9 mouse cellular contexts compared by ENCODE assay signal in genomic region chr11:62601732-62602618, GRCm38 (mm10). TPM values are rescaled to one million over a fixed set of nuclear protein-coding genes. Genes with fewer than 3 reads are reported as not detected.
DNase-seq lines count a peak whose midpoint lies in the region; ATAC-seq and TF ChIP-seq lines count a peak whose summit lies in the region.
"Had no signal": no experiment of that assay in that cellular context is flagged by ENCODE, and none has a peak within 500 bp of the region (broad histone marks: within the 10 kb centered on the region; RNA-seq: fewer than 3 reads in every experiment).

No protein-coding gene starts in this region.

- 14% methylated on average over 17 of the region's 17 CpGs for WGBS in heart, embryonic 10.5 days
- 14% methylated on average over 17 of the region's 17 CpGs for WGBS in forebrain, embryonic 12.5 days
- 12% methylated on average over 17 of the region's 17 CpGs for WGBS in liver, embryonic 15.5 days (ENCODE audit: insufficient replicate concordance)

- H3K4me3 ChIP-seq in heart, embryonic 10.5 days = peak overlapping the region; percentile 83
- peak overlapping the region; percentile 28 to 68 (median 41) for H3K4me3 ChIP-seq in CH12.LX (replicated peaks in 1 of 3; ENCODE audit: low read depth in 2 of 3, low read length in 2 of 3, poor library complexity in 1 of 3)
- peak overlapping the region; percentile 86 for H3K4me3 ChIP-seq in forebrain, embryonic 12.5 days (replicated peaks)
- peak overlapping the region; percentile 87 for H3K4me3 ChIP-seq in liver, embryonic 15.5 days (replicated peaks)

- no peak for TF ChIP-seq CTCF in CH12.LX (conservative IDR thresholded peaks at IDR 0.05 in 1 of 2, IDR thresholded peaks at IDR 0.05 in 1 of 2; ENCODE audit: low read depth in 2 of 2, low read length in 2 of 2)

- peak overlapping the region; percentile 68 for H3K4me2 ChIP-seq in CH12.LX (ENCODE audit: insufficient read depth, low read depth, poor library complexity, severe bottlenecking)
- H3K4me2 ChIP-seq in forebrain, embryonic 12.5 days = peak overlapping the region; percentile 67
- peak overlapping the region; percentile 76 for H3K4me2 ChIP-seq in liver, embryonic 15.5 days

- H3K79me2 ChIP-seq in CH12.LX (replicated peaks; ENCODE audit: control insufficient read depth, extremely low read depth, insufficient read depth, poor library complexity, severe bottlenecking) = peaks cover 28% of the 10 kb centered on the region

- H3K27me3 ChIP-seq in heart, embryonic 10.5 days (ENCODE audit: insufficient read depth, poor library complexity, severe bottlenecking) = no peaks in the 10 kb centered on the region
- no peaks in the 10 kb centered on the region for H3K27me3 ChIP-seq in CH12.LX (replicated peaks)
- no peaks in the 10 kb centered on the region for H3K27me3 ChIP-seq in forebrain, embryonic 12.5 days
- no peaks in the 10 kb centered on the region for H3K27me3 ChIP-seq in liver, embryonic 15.5 days
- H3K27me3 ChIP-seq: Patski had no signal

- no peaks in the 10 kb centered on the region for H3K9me3 ChIP-seq in heart, embryonic 10.5 days
- H3K9me3 ChIP-seq in CH12.LX (replicated peaks; ENCODE audit: low read length) = no peaks in the 10 kb centered on the region
- no peaks in the 10 kb centered on the region for H3K9me3 ChIP-seq in forebrain, embryonic 12.5 days
- no peaks in the 10 kb centered on the region for H3K9me3 ChIP-seq in liver, embryonic 15.5 days (replicated peaks)

- dilution Hi-C loops in CH12.LX (cut with MboI; ENCODE audit: extremely low pct_ligation_motif_present, extremely low pct_unique_long_range_greater_than_20kb, low sequenced_read_pairs) = no loop called here

- peak overlapping the region; percentile 75 for H3K9ac ChIP-seq in CH12.LX (ENCODE audit: insufficient read depth, low read depth)
- H3K9ac ChIP-seq in forebrain, embryonic 12.5 days = peak overlapping the region; percentile 97
- peak overlapping the region; percentile 40 for H3K9ac ChIP-seq in liver, embryonic 15.5 days

- ATAC-seq in forebrain, embryonic 12.5 days (ENCODE audit: low FRiP score) = no peak; the same call in none of the 2 replicates
- ATAC-seq in liver, embryonic 15.5 days (ENCODE audit: insufficient read depth) = peak; percentile 2; the same call in 1 of the 2 replicates

- no peak for TF ChIP-seq RAD21 in CH12.LX (IDR thresholded peaks at IDR 0.05; ENCODE audit: low read depth, low read length)

- H3K27ac ChIP-seq in heart, embryonic 10.5 days = peak overlapping the region; percentile 98
- H3K27ac ChIP-seq in CH12.LX (ENCODE audit: insufficient read depth, low read depth) = peak overlapping the region; percentile 51; the same call in 1 of the 2 replicates
- H3K27ac ChIP-seq in forebrain, embryonic 12.5 days = peak overlapping the region; percentile 95
- H3K27ac ChIP-seq in liver, embryonic 15.5 days (replicated peaks) = peak overlapping the region; percentile 95

- TF ChIP-seq POLR2A in CH12.LX (IDR thresholded peaks at IDR 0.05; ENCODE audit: low read depth, low read length) = no peak; the same call in 1 of the 2 replicates

- DNase-seq in heart, embryonic 10.5 days (ENCODE audit: low spot score) = no peak
- DNase-seq in heart, postnatal 4 days = no peak
- peak; percentile 48 for DNase-seq in CH12.LX (ENCODE audit: extremely low read depth)
- DNase-seq in thymus, postnatal 4 days = no peak
- no peak for DNase-seq in layer of hippocampus, adult 18-20 months (ENCODE audit: low spot score in 2 of 2)
- no peak for DNase-seq in kidney, adult 8-10 months

- in situ Hi-C loops in CH12.LX (cut with MboI; ENCODE audit: low pct_ligation_motif_present, low pct_unique_long_range_greater_than_20kb, low sequenced_read_pairs) = no loop called here

- peaks cover 39% of the 10 kb centered on the region for H3K36me3 ChIP-seq in heart, embryonic 10.5 days
- H3K36me3 ChIP-seq in CH12.LX (replicated peaks in 1 of 2; ENCODE audit: control insufficient read depth in 1 of 2, insufficient read depth in 1 of 2, low read length in 1 of 2) = peaks cover 68 to 81% of the 10 kb centered on the region in 2 experiments
- peaks cover 32% of the 10 kb centered on the region for H3K36me3 ChIP-seq in forebrain, embryonic 12.5 days (replicated peaks)
- peaks cover 34% of the 10 kb centered on the region for H3K36me3 ChIP-seq in liver, embryonic 15.5 days (replicated peaks)

- no peak; the same call in 1 of the 2 replicates for TF ChIP-seq EP300 in CH12.LX (IDR thresholded peaks at IDR 0.05; ENCODE audit: low read length)

- H3K4me1 ChIP-seq in heart, embryonic 10.5 days = peaks cover 37% of the 10 kb centered on the region
- H3K4me1 ChIP-seq in CH12.LX (ENCODE audit: control insufficient read depth in 1 of 2, insufficient read depth in 2 of 2) = peaks cover 14 to 49% of the 10 kb centered on the region in 2 experiments
- H3K4me1 ChIP-seq in forebrain, embryonic 12.5 days = peaks cover 48% of the 10 kb centered on the region
- peaks cover 35% of the 10 kb centered on the region for H3K4me1 ChIP-seq in liver, embryonic 15.5 days (replicated peaks)

TF ChIP-seq in CH12.LX, 34 proteins besides CTCF, POLR2A, EP300 and RAD21:
- no peak for TF ChIP-seq HCFC1 (IDR thresholded peaks at IDR 0.05; ENCODE audit: low read depth, low read length)
- no peak for TF ChIP-seq USF2 (conservative IDR thresholded peaks at IDR 0.05; ENCODE audit: low read depth, low read length)
- no peak for TF ChIP-seq ZKSCAN1 (IDR thresholded peaks at IDR 0.05; ENCODE audit: borderline replicate concordance, low read depth, low read length)
- no peak for TF ChIP-seq KAT2A (IDR thresholded peaks at IDR 0.05; ENCODE audit: insufficient replicate concordance, low read length)
- no peak for TF ChIP-seq JUN (IDR thresholded peaks at IDR 0.05; ENCODE audit: insufficient read depth, low read depth, low read length)
- no peak for TF ChIP-seq SMC3 (IDR thresholded peaks at IDR 0.05; ENCODE audit: low read depth, low read length)
- TF ChIP-seq ZNF384 (IDR thresholded peaks at IDR 0.05; ENCODE audit: low read depth, low read length) = peak; percentile 92
- TF ChIP-seq JUND (conservative IDR thresholded peaks at IDR 0.05; ENCODE audit: low read depth, low read length) = peak; percentile 6; the same call in 1 of the 2 replicates
- TF ChIP-seq RCOR1 (conservative IDR thresholded peaks at IDR 0.05; ENCODE audit: low read depth, low read length) = no peak
- TF ChIP-seq ETS1 (conservative IDR thresholded peaks at IDR 0.05; ENCODE audit: low read depth, low read length) = no peak; the same call in 1 of the 2 replicates
- 0 out of 2 replicates have a peak, but pooled peaks have one; percentile 33 for TF ChIP-seq TBP (conservative IDR thresholded peaks at IDR 0.05; ENCODE audit: low read depth, low read length)
- no peak for TF ChIP-seq PAX5 (IDR thresholded peaks at IDR 0.05; ENCODE audit: low read length)
- peak; percentile 58; the same call in 1 of the 2 replicates for TF ChIP-seq CHD2 (IDR thresholded peaks at IDR 0.05; ENCODE audit: low read length)
- TF ChIP-seq GABPA (IDR thresholded peaks at IDR 0.05; ENCODE audit: insufficient replicate concordance, low read depth, low read length) = no peak
- no peak for TF ChIP-seq NRF1 (IDR thresholded peaks at IDR 0.05; ENCODE audit: low read depth, low read length)

RNA-seq across cellular contexts. Expression of gene Trpv2, which starts 27.7 kb away (rescaled TPM):
- 4.2 and 5.9 TPM in 2 replicates for polyA plus RNA-seq in heart, embryonic 10.5 days (2016; fragmentation: Nextera tagmentation; extraction: Ambion mirVana)
- total RNA-seq in heart, postnatal 4 days (2021) = 1 to 10 TPM; 3.0 to 3.2 TPM
- total RNA-seq in CH12.LX (2012; rRNA removed) (58.7 and 59.3 TPM in 2 replicates), CH12.LX (2014; rRNA removed) (36.0 and 39.2 TPM in 2 replicates)
- 42.3 and 46.2 TPM in 2 replicates for polyA plus RNA-seq in CH12.LX (2012; ENCODE audit: insufficient read length, low read depth)
- polyA plus RNA-seq in forebrain, embryonic 12.5 days (2016; fragmentation: Nextera tagmentation; extraction: Ambion mirVana) = 6.4 and 7.3 TPM in 2 replicates
- 5.5 and 6.3 TPM in 2 replicates for polyA plus RNA-seq in liver, embryonic 15.5 days (2015; fragmentation: Nextera tagmentation; extraction: Ambion mirVana)
- 10 to 100 TPM; 12.8 to 14.9 TPM for total RNA-seq in layer of hippocampus, adult 18-20 months (2021)

RNA-seq across cellular contexts. Expression of gene Lrrc75a, which starts 46.3 kb away (rescaled TPM):
- 14.9 and 17.2 TPM in 2 replicates for polyA plus RNA-seq in heart, embryonic 10.5 days (2016; fragmentation: Nextera tagmentation; extraction: Ambion mirVana)
- total RNA-seq in heart, postnatal 4 days (2021) = 10 to 100 TPM; 15.7 to 16.5 TPM
- total RNA-seq in CH12.LX (2012; rRNA removed) (2.9 and 12.6 TPM in 2 replicates), CH12.LX (2014; rRNA removed) (1.3 and 1.6 TPM in 2 replicates)
- polyA plus RNA-seq in CH12.LX (2012; ENCODE audit: insufficient read length, low read depth) = 1.8 and 2.7 TPM in 2 replicates
- polyA plus RNA-seq in forebrain, embryonic 12.5 days (2016; fragmentation: Nextera tagmentation; extraction: Ambion mirVana) = 12.6 and 15.1 TPM in 2 replicates
- 1.7 and 2.0 TPM in 2 replicates for polyA plus RNA-seq in liver, embryonic 15.5 days (2015; fragmentation: Nextera tagmentation; extraction: Ambion mirVana)
- total RNA-seq in layer of hippocampus, adult 18-20 months (2021) = 1 to 10 TPM; 8.5 to 8.7 TPM

RNA-seq across cellular contexts. Expression of gene Mmgt2, which starts 46.5 kb away (rescaled TPM):
- 40.5 and 49.6 TPM in 2 replicates for polyA plus RNA-seq in heart, embryonic 10.5 days (2016; fragmentation: Nextera tagmentation; extraction: Ambion mirVana)
- 10 to 100 TPM; 18.5 to 20.9 TPM for total RNA-seq in heart, postnatal 4 days (2021)
- total RNA-seq in CH12.LX (2012; rRNA removed) (47.9 and 60.7 TPM in 2 replicates), CH12.LX (2014; rRNA removed) (41.2 and 49.2 TPM in 2 replicates)
- 61.4 and 65.9 TPM in 2 replicates for polyA plus RNA-seq in CH12.LX (2012; ENCODE audit: insufficient read length, low read depth)
- polyA plus RNA-seq in forebrain, embryonic 12.5 days (2016; fragmentation: Nextera tagmentation; extraction: Ambion mirVana) = 36.8 and 38.1 TPM in 2 replicates
- 7.2 and 7.8 TPM in 2 replicates for polyA plus RNA-seq in liver, embryonic 15.5 days (2015; fragmentation: Nextera tagmentation; extraction: Ambion mirVana)
- 10 to 100 TPM; 14.2 to 15.9 TPM for total RNA-seq in layer of hippocampus, adult 18-20 months (2021)

RNA-seq across cellular contexts. Expression of gene Ubb, which starts 51.0 kb away (rescaled TPM):
- 2,741 and 3,131 TPM in 2 replicates for polyA plus RNA-seq in heart, embryonic 10.5 days (2016; fragmentation: Nextera tagmentation; extraction: Ambion mirVana)
- 100 to 1,000 TPM; 828 to 847 TPM for total RNA-seq in heart, postnatal 4 days (2021)
- 2,030 and 2,098 TPM in 2 replicates for total RNA-seq in CH12.LX (2012; rRNA removed)
- 929 and 1,092 TPM in 2 replicates for total RNA-seq in CH12.LX (2014; rRNA removed)
- polyA plus RNA-seq in CH12.LX (2012; ENCODE audit: insufficient read length, low read depth) = 1,487 and 1,562 TPM in 2 replicates
- polyA plus RNA-seq in forebrain, embryonic 12.5 days (2016; fragmentation: Nextera tagmentation; extraction: Ambion mirVana) = 3,704 and 3,828 TPM in 2 replicates
- polyA plus RNA-seq in liver, embryonic 15.5 days (2015; fragmentation: Nextera tagmentation; extraction: Ambion mirVana) = 1,540 and 1,587 TPM in 2 replicates
- total RNA-seq in layer of hippocampus, adult 18-20 months (2021) = 1,000 to 10,000 TPM; 1,877 to 1,910 TPM

Comparison
In these comparisons a context has a peak if more than half of its experiments do, and no peak if none do; other contexts are left out.
1. H3K9ac ChIP-seq: peak in every context shown above with its lines; median percentile 97 in forebrain, embryonic 12.5 days; 75 in CH12.LX; 40 in liver, embryonic 15.5 days.